Mouse (Mus musculus) liver, embryonic 11.5 days (tissue): Measurements from ENCODE around the gene Zfp969. TPM values are rescaled to one million over a fixed set of nuclear protein-coding genes. Genes with fewer than 3 reads are reported as not detected.
"Not testable (repeated sequence)": the region's sequence is repeated elsewhere in the genome, so short reads cannot be mapped to it uniquely, and the experiment has no call there.

Source experiments
- ATAC-seq: fragments of 200-750 bp; cut with Nextera tagmentation; replicated peaks from 2 replicates; pipeline ENCODE4 v1.8.0; 2017; ENCODE audit warnings: moderate number of reproducible peaks, mild to moderate bottlenecking, moderate TSS enrichment, moderate library complexity; ENCODE audit not compliant: low FRiP score
- DNase-seq: peaks from one replicate; pipeline ENCODE4 v3.0.0-alpha.2; 2017; ENCODE audit warnings: low spot score
- H3K27ac ChIP-seq: fragments of 300-500 bp; sonication (generic); 2 replicates; pipeline ENCODE4 v1.5.1; 2014; ENCODE audit warnings: mild to moderate bottlenecking, low read depth, low read length, control low read depth
- H3K27me3 ChIP-seq: fragments of 300-500 bp; sonication (generic); replicated peaks from 2 replicates; pipeline ENCODE4 v1.6.1; 2014; ENCODE audit warnings: low read length, mixed read lengths; ENCODE audit not compliant: control insufficient read depth, insufficient read depth
- H3K36me3 ChIP-seq: fragments of 300-500 bp; sonication (generic); 2 replicates; pipeline ENCODE4 v1.6.1; 2014; ENCODE audit warnings: mild to moderate bottlenecking, low read length, moderate library complexity, mixed read lengths; ENCODE audit not compliant: control insufficient read depth, insufficient read depth
- H3K4me1 ChIP-seq: fragments of 300-500 bp; sonication (generic); replicated peaks from 2 replicates; pipeline ENCODE4 v1.6.1; 2014; ENCODE audit warnings: low read length, mixed read lengths; ENCODE audit not compliant: control insufficient read depth, insufficient read depth
- H3K4me2 ChIP-seq: fragments of 300-500 bp; sonication (generic); 2 replicates; pipeline ENCODE4 v1.6.1; 2014; ENCODE audit warnings: mild to moderate bottlenecking, control low read depth, moderate library complexity
- H3K4me3 ChIP-seq: fragments of 300-500 bp; sonication (generic); 2 replicates; pipeline ENCODE4 v1.5.1; 2014; ENCODE audit warnings: low read depth, low read length, control low read depth
- H3K9ac ChIP-seq: fragments of 300-500 bp; sonication (generic); 2 replicates; pipeline ENCODE4 v1.6.1; 2014; ENCODE audit warnings: low read depth, low read length, control low read depth
- H3K9me3 ChIP-seq: fragments of 300-500 bp; sonication (generic); 2 replicates; pipeline ENCODE4 v1.6.1; 2016; ENCODE audit warnings: low read length, inconsistent platforms, mixed read lengths; ENCODE audit not compliant: control insufficient read depth
- WGBS: fragments of 180-500 bp; shearing (Covaris S2); extraction: QIAGEN DNeasy Blood & Tissue Kit; methylation state at CpG from one replicate; pipeline ENCODE4 v1.1.7; 2014; 5-methylcytosine and 5-hydroxymethylcytosine counted together
- polyA plus RNA-seq: library from polyadenylated mRNA; unstranded; fragments of >200 nt; fragmentation: Nextera tagmentation; extraction: Ambion mirVana; gene quantifications from 2 replicates; pipeline ENCODE4 v1.2.1, GENCODE M21; 2014

Zfp969 gene
- 16.3 and 23.6 TPM in 2 replicates for polyA plus RNA-seq

GRCm38 (mm10) chr2:175703546-175703945 lies at the start of gene Zfp969:
TSS of gene Zfp969 (minus strand) at chr2:175703646.
- not testable (repeated sequence) for H3K4me1 ChIP-seq, H3K27me3 ChIP-seq, DNase-seq, ATAC-seq, H3K9me3 ChIP-seq, H3K9ac ChIP-seq, H3K36me3 ChIP-seq, H3K27ac ChIP-seq, H3K4me3 ChIP-seq, H3K4me2 ChIP-seq
- no CpG with 5 or more reads among the region's 9 CpGs for WGBS

GRCm38 (mm10) chr2:175741237-175741636 lies 37.8 kb upstream of the Zfp969 start, which contains the start of gene Gm2007:
TSS of gene Gm2007 (plus strand) at chr2:175741537.
- not testable (repeated sequence) for H3K9me3 ChIP-seq, DNase-seq, H3K4me3 ChIP-seq, H3K9ac ChIP-seq, H3K27me3 ChIP-seq, H3K4me1 ChIP-seq, H3K27ac ChIP-seq, ATAC-seq, H3K4me2 ChIP-seq, H3K36me3 ChIP-seq
- no CpG with 5 or more reads among the region's 2 CpGs for WGBS

DNA sequence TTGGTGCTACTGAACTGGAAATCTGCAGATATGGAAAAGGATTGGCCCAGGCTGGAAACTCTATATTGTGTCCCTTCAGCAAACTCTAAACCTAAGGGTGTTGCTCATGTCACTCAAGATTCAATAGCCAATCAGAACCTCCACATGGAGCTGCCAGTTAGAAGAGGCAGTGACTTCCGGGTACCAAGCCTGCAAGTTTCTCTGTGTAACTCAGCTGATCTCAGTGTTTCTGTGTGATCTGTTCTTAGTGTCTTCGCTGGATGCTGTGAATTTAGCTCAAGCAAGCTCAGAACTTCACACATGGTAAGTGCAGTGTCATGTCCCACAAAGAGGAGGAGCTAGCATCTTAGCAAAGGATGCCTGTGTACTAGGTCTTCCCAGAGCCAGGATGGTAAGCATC lies 59.8 kb downstream of the Zfp969 start, which contains the start of gene Gm11007:
Gene Gm11007, plus strand, starts transcription at position 301 of the 400 bp plus-strand sequence.
- not testable (repeated sequence) for H3K36me3 ChIP-seq, H3K4me3 ChIP-seq, ATAC-seq, H3K9ac ChIP-seq, H3K27me3 ChIP-seq, H3K27ac ChIP-seq, H3K4me2 ChIP-seq, H3K4me1 ChIP-seq, H3K9me3 ChIP-seq, DNase-seq
- no CpG with 5 or more reads among the region's 2 CpGs for WGBS

Other genes with a start within 250 kb of the Zfp969 start
- 4.7 and 4.8 TPM in 2 replicates for gene Zfp965, start 233.7 kb downstream of the Zfp969 start, polyA plus RNA-seq
- gene Gm11007, start 59.7 kb downstream of the Zfp969 start, polyA plus RNA-seq = not detected in 2 replicates
- gene Gm2007, start 37.9 kb upstream of the Zfp969 start, polyA plus RNA-seq = not detected in 2 replicates
- 2.2 and 5.1 TPM in 2 replicates for gene Gm14288, start 97.4 kb upstream of the Zfp969 start, polyA plus RNA-seq
- 9.5 and 12.6 TPM in 2 replicates for gene Gm6710, start 165.6 kb upstream of the Zfp969 start, polyA plus RNA-seq
- 3.9 and 5.8 TPM in 2 replicates for gene Zfp966, start 227.5 kb upstream of the Zfp969 start, polyA plus RNA-seq